ENCODE assay signal across 8 mouse cellular contexts in the genomic region with DNA sequence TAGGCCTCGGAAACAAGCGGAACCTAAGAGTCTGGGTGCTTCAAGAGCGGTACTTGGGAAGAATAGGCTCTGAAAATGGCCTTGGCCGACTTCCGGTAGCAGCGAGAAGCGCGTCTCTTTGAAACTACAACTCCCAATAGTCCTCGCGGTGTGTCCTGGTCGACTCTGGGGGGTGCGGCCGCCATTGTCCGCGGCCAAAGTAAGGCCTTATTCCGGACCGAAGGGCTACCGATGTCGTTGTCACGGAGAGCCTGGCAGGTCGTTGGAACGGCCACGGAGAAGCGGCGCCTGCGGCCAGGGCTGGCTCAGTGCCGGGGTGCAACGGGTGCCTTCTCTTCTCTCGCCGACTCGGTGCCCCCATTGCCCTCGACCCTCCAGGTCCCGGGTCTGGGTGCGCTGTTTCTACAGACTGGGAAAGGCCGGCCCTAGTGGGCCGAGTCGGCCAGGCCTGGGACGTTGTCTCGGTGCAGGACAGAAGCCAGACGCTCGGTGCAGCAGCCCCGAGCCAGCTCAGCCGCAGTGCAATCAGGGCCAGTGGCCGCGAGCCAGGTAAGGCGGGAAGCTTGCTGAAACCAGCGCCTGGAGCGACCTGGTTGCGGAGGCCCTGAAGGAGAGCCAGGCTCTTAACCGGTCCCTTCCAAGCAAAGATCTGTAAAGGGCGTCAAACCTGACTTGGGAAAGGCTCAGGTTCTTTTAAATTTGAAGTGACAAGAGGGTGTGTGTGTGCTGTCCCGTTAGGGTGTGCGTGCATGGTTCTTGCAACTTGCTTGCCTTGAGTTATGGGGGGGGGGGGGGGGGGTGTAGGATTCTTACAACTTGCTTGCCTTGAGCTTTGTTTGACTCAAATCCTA. TPM values are rescaled to one million over a fixed set of nuclear protein-coding genes. Genes with fewer than 3 reads are reported as not detected.
DNase-seq lines count a peak whose midpoint lies in the region; ATAC-seq lines count a peak whose summit lies in the region.

Gene Zfp606 (plus strand): TSS at position 136 of the 851 bp plus-strand sequence.

- peak; percentile 94 for ATAC-seq in activated CD4-positive, CD25-positive, alpha-beta regulatory T cell, adult 4 months
- ATAC-seq in common myeloid progenitor, adult 5-6 weeks (replicated peaks; ENCODE audit: low read depth, poor library complexity, severe bottlenecking) = peak; percentile 99
- ATAC-seq in megakaryocyte progenitor cell, adult 5-6 weeks (replicated peaks; ENCODE audit: poor library complexity) = peak; percentile 97

- DNase-seq in gastrocnemius, postnatal 10 days = peak; percentile 86
- peak; percentile 81 for DNase-seq in induced T-regulatory cell, adult 2 months (ENCODE audit: low read depth)
- DNase-seq in left cerebral cortex, adult 9 months (ENCODE audit: low spot score in 2 of 2) = peak; percentile 69 to 89
- peak; percentile 82 for DNase-seq in right cerebral cortex, postnatal 14 days
- peak; percentile 76 to 86 for DNase-seq in urinary bladder, postnatal 36 days (ENCODE audit: low spot score in 2 of 2)

RNA-seq across cellular contexts. Expression of gene Zfp606, which starts in this region (rescaled TPM):
- 1 to 10 TPM; 6.2 TPM for polyA plus RNA-seq in activated CD4-positive, CD25-positive, alpha-beta regulatory T cell, adult 4 months (2017; shearing (Covaris generic))
- total RNA-seq in common myeloid progenitor, adult 5-6 weeks (2017) = 13.8 and 14.4 TPM in 2 replicates
- 10 to 100 TPM in 1 of 2 experiments, 1 to 10 TPM in 1; 7.1 to 10.2 TPM for total RNA-seq in gastrocnemius, postnatal 10 days (2021)
- total RNA-seq in megakaryocyte progenitor cell, adult 5-6 weeks (2015) = 11.2 and 12.3 TPM in 2 replicates
- total RNA-seq in megakaryocyte progenitor cell, adult 5-6 weeks (2017) = 9.4 and 11.7 TPM in 2 replicates

Comparison
In these comparisons a context has a peak if more than half of its experiments do, and no peak if none do; other contexts are left out.
1. Peak in every context shown above with its lines: DNase-seq and ATAC-seq.